Mouse (Mus musculus): ENCODE measurements around the gene Stx12.

DNA sequence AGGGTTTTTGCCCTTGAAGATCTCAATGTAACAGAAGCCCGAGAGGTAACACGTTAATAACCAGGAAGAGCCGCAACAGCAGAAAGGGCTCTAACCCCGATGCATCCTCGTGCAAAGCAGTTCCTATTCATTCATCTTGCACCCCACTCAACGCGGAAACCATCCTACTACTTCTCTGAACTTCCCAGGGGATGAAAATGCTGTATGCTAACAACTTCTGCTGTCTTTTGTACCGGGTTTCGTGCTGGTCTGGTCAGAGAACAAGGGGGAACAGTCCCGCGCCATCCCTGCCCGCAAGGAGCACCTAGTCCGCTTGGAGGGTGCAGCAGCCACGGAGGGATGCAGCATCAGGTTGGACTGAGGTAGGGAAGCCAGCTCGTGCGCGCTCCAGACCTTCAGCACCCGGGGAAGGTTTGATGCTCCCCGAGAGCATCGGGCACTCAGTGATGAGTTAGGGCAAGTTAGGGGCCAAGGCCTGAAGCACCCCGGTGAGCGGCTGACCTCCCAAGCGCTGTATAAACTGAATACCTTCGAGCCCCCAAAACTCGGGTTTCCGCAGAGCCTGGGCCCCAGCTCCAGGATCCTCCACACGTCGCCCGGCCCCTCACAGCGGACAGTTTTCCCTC lies 41.9 kb downstream of the Stx12 start:
- no peak for TF ChIP-seq CTCF (IDR thresholded peaks at IDR 0.05; ENCODE audit: control insufficient read depth, insufficient read depth, low read length)
- TF ChIP-seq POLR2A (IDR thresholded peaks at IDR 0.05; ENCODE audit: borderline replicate concordance, control insufficient read depth, low read depth, low read length) = no peak

All from bone marrow, adult 2 months (tissue).